Mouse (Mus musculus): ENCODE measurements at regions not wholly inside any gene's neighbourhood (a gene's known extent, or its start where the extent isn't known, plus 50 kb on each side); places are given as distances from the start of the nearest gene placed in this dataset.

DNA sequence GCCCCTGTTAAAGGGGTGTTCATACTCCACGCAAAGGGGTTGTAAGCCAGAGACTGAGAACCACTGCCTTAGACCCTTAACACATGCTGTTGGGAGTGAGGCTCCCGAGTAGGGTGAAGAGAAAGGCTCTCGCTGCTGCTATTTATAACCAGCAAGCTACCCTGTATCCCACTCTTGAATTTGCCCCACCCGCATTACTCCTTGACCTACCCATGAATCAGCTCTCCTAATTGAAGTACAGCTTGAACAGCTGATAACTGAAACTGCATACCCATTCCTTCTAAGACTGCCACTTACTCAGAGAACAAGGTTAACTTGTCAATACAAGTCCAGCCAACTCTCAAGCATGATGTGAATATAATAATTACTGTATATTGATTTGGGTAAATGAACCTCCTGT, 2984.2 kb upstream of the 5930422O12Rik start:
- no peak for DNase-seq (ENCODE audit: extremely low spot score in 1 of 2, low spot score in 1 of 2)

- DNase-seq (ENCODE audit: extremely low spot score in 1 of 2, low spot score in 1 of 2) = no peak
These were observed 2970.4 kb upstream of the 5930422O12Rik start for GRCm38 (mm10) chr8:30458136-30458535.

GRCm38 (mm10) chr8:30482956-30483355, 2945.6 kb upstream of the 5930422O12Rik start:
- no peak for DNase-seq (ENCODE audit: extremely low spot score in 1 of 2, low spot score in 1 of 2)

DNA sequence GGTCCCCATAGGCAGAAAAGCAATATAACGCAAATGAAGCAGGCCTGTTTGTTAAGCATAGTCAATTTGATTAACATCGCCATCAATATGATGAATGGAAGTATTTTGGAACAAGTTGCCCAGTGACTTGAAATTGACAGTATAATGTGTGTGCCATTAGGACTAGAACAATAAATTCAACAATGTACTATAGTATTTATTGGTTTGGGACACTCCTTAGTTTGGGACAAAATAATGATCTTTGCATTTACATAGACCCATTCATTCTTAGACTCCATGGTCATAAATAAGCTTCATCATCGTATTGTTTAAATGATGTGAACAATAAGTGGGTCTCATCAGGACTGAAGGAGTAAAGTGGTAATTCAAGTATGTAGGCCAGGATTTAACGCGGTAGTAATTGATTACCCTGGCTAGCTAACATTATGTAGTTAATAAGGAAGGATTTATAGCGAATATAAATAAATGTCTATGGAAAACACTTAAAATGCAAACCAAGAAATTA, 2933.6 kb upstream of the 5930422O12Rik start:
- DNase-seq (ENCODE audit: extremely low spot score in 1 of 2, low spot score in 1 of 2) = no peak

- peak in 1 of 2 experiments; percentile 17 for DNase-seq (ENCODE audit: extremely low spot score in 1 of 2, low spot score in 1 of 2)
These were observed 2926.3 kb upstream of the 5930422O12Rik start for GRCm38 (mm10) chr8:30502164-30502563.

DNA sequence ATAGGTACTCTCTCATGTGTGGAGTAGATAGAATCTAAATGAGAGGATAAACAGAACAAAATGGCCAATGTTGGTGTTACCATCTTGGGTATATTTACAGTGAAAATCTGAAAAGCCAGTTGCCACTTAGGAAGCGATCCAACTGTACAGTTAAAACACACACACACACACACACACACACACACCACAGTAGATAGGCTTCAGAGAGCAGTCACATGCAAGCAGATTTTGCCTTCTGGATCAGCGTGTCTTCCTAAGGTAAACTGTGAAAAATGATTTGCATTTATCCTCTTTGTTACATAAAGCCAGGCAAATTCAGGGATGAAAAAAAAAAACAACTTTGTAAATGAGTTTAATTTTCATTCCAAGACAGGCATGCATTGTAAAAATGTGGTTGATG, 2917.2 kb upstream of the 5930422O12Rik start:
- DNase-seq (ENCODE audit: extremely low spot score in 1 of 2, low spot score in 1 of 2) = no peak

- DNase-seq (ENCODE audit: extremely low spot score in 1 of 2, low spot score in 1 of 2) = no peak
These were observed 2905.6 kb upstream of the 5930422O12Rik start for GRCm38 (mm10) chr8:30522806-30523462.

- DNase-seq (ENCODE audit: extremely low spot score in 1 of 2, low spot score in 1 of 2) = no peak
These were observed 2895.5 kb upstream of the 5930422O12Rik start for GRCm38 (mm10) chr8:30532862-30533500.

GRCm38 (mm10) chr8:30533501-30533870, 2895.0 kb upstream of the 5930422O12Rik start:
- no peak for DNase-seq (ENCODE audit: extremely low spot score in 1 of 2, low spot score in 1 of 2)

GRCm38 (mm10) chr8:30535450-30535849, 2893.1 kb upstream of the 5930422O12Rik start:
- DNase-seq (ENCODE audit: extremely low spot score in 1 of 2, low spot score in 1 of 2) = no peak

GRCm38 (mm10) chr8:30542196-30542595, 2886.3 kb upstream of the 5930422O12Rik start:
- no peak for DNase-seq (ENCODE audit: extremely low spot score in 1 of 2, low spot score in 1 of 2)

- DNase-seq (ENCODE audit: extremely low spot score in 1 of 2, low spot score in 1 of 2) = no peak
These were observed 2880.7 kb upstream of the 5930422O12Rik start for GRCm38 (mm10) chr8:30547820-30548219.

- no peak for DNase-seq (ENCODE audit: extremely low spot score in 1 of 2, low spot score in 1 of 2)
These were observed 2877.5 kb upstream of the 5930422O12Rik start for GRCm38 (mm10) chr8:30551051-30551450.

- DNase-seq (ENCODE audit: extremely low spot score in 1 of 2, low spot score in 1 of 2) = no peak
These were observed 2871.1 kb upstream of the 5930422O12Rik start for GRCm38 (mm10) chr8:30557429-30557828.

GRCm38 (mm10) chr8:30561323-30562207, 2866.9 kb upstream of the 5930422O12Rik start:
- DNase-seq (ENCODE audit: extremely low spot score in 1 of 2, low spot score in 1 of 2) = no peak

GRCm38 (mm10) chr8:30569799-30570198, 2858.7 kb upstream of the 5930422O12Rik start:
- no peak for DNase-seq (ENCODE audit: extremely low spot score in 1 of 2, low spot score in 1 of 2)

GRCm38 (mm10) chr8:30570547-30570946, 2858.0 kb upstream of the 5930422O12Rik start:
- no peak for DNase-seq (ENCODE audit: extremely low spot score in 1 of 2, low spot score in 1 of 2)

- no peak for DNase-seq (ENCODE audit: extremely low spot score in 1 of 2, low spot score in 1 of 2)
These were observed 2841.0 kb upstream of the 5930422O12Rik start for GRCm38 (mm10) chr8:30587508-30587907.

- DNase-seq (ENCODE audit: extremely low spot score in 1 of 2, low spot score in 1 of 2) = no peak
These were observed 2826.1 kb upstream of the 5930422O12Rik start for GRCm38 (mm10) chr8:30602421-30602820.

- no peak for DNase-seq (ENCODE audit: extremely low spot score in 1 of 2, low spot score in 1 of 2)
These were observed 2798.2 kb upstream of the 5930422O12Rik start for GRCm38 (mm10) chr8:30630332-30630731.

DNA sequence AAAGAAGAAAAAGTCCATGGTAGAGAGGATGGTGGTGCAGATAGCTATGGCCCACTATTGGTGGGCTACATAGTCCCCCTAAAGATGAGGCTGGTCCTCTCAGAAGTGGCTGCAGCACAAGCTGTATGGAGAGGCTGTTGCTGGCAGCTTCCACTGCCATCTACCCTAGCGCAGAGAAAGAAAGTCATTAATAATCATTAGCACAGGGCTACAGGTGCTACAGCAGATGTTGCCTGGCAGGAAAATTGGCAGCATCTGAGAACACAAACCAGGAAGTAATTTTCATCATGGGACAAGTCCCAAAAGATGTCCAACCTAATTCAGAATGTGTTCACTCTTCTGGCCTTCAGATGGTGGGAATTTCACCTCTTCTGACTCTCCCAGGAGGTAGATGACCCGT, 2791.7 kb upstream of the 5930422O12Rik start:
- no peak for DNase-seq (ENCODE audit: extremely low spot score in 1 of 2, low spot score in 1 of 2)

Measured in layer of hippocampus, postnatal 25 days (tissue).